Mouse (Mus musculus) forebrain, embryonic 13.5 days (tissue): ENCODE results near the gene Shroom1. TPM values are rescaled to one million over a fixed set of nuclear protein-coding genes. Genes with fewer than 3 reads are reported as not detected.

ENCODE experiments used
- ATAC-seq: fragments of 200-750 bp; cut with Nextera tagmentation; 2 replicates; pipeline ENCODE4 v1.8.0; 2017
- H3K27ac ChIP-seq: fragments of 300-500 bp; sonication (generic); 2 replicates; pipeline ENCODE4 v1.5.1; 2015; ENCODE audit warnings: inconsistent platforms, mild to moderate bottlenecking, moderate library complexity
- H3K27me3 ChIP-seq: fragments of 300-500 bp; sonication (generic); 2 replicates; pipeline ENCODE4 v1.6.1; 2015; ENCODE audit warnings: mild to moderate bottlenecking, inconsistent platforms
- H3K36me3 ChIP-seq: fragments of 300-500 bp; sonication (generic); 2 replicates; pipeline ENCODE4 v1.6.1; 2015; ENCODE audit warnings: mild to moderate bottlenecking, inconsistent platforms; ENCODE audit not compliant: poor library complexity, severe bottlenecking
- H3K4me1 ChIP-seq: fragments of 300-500 bp; sonication (generic); 2 replicates; pipeline ENCODE4 v1.6.1; 2015; ENCODE audit warnings: inconsistent platforms
- H3K4me2 ChIP-seq: fragments of 300-500 bp; sonication (generic); 2 replicates; pipeline ENCODE4 v1.6.1; 2015; ENCODE audit warnings: inconsistent platforms, mild to moderate bottlenecking, moderate library complexity
- H3K4me3 ChIP-seq: fragments of 300-500 bp; sonication (generic); 2 replicates; pipeline ENCODE4 v1.5.1; 2015; ENCODE audit warnings: mild to moderate bottlenecking, inconsistent platforms
- H3K9ac ChIP-seq: fragments of 300-500 bp; sonication (generic); 2 replicates; pipeline ENCODE4 v1.6.1; 2015; ENCODE audit warnings: mild to moderate bottlenecking, inconsistent platforms
- H3K9me3 ChIP-seq: fragments of 300-500 bp; sonication (generic); replicated peaks from 2 replicates; pipeline ENCODE4 v1.6.1; 2016; ENCODE audit warnings: inconsistent platforms
- WGBS: fragments of 180-500 bp; shearing (Covaris S2); methylation state at CpG from one replicate; pipeline ENCODE4 v1.1.7; 2015; 5-methylcytosine and 5-hydroxymethylcytosine counted together
- polyA plus RNA-seq: library from polyadenylated mRNA; unstranded; fragments of >200 nt; fragmentation: Nextera tagmentation; extraction: Ambion mirVana; gene quantifications from 2 replicates; pipeline ENCODE4 v1.2.1, GENCODE M21; 2015

Shroom1 gene
- polyA plus RNA-seq, 1 experiment from 2014 or later = 1.3 TPM

- no peak for ATAC-seq
Measured at GRCm38 (mm10) chr11:53450070-53450705, 6.8 kb upstream of the Shroom1 start.

GRCm38 (mm10) chr11:53451361-53451760, 5.6 kb upstream of the Shroom1 start:
- Histone ChIP-seq H3K4me2 (no peak overlapping the region), H3K4me3 (no peak overlapping the region), H3K36me3 (no peaks in the 10 kb centered on the region), H3K9me3 (no peaks in the 10 kb centered on the region), H3K9ac (no peak overlapping the region), H3K4me1 (no peaks in the 10 kb centered on the region), H3K27me3 (peaks cover 11% of the 10 kb centered on the region), H3K27ac (no peak overlapping the region)
- WGBS = 83% methylated on average over 2 of the region's 2 CpGs
- ATAC-seq = no peak

More at GRCm38 (mm10) chr11:53450070-53450705, 6.8 kb upstream of the Shroom1 start:
- no peak overlapping the region for H3K4me2 ChIP-seq
- H3K27me3 ChIP-seq = no peaks in the 10 kb centered on the region
- WGBS = 70% methylated on average over 15 of the region's 15 CpGs
- H3K9me3 ChIP-seq = no peaks in the 10 kb centered on the region
- no peak overlapping the region for H3K9ac ChIP-seq
- H3K27ac ChIP-seq = no peak overlapping the region
- no peaks in the 10 kb centered on the region for H3K4me1 ChIP-seq
- H3K36me3 ChIP-seq = no peaks in the 10 kb centered on the region
- H3K4me3 ChIP-seq = no peak overlapping the region

- Histone ChIP-seq H3K4me1 (peaks cover 5% of the 10 kb centered on the region), H3K4me2 (no peak overlapping the region), H3K9me3 (no peaks in the 10 kb centered on the region), H3K27me3 (peaks cover 20% of the 10 kb centered on the region), H3K36me3 (no peaks in the 10 kb centered on the region), H3K27ac (no peak overlapping the region), H3K4me3 (no peak overlapping the region), H3K9ac (no peak overlapping the region)
- no peak for ATAC-seq
- WGBS = 97% methylated on average over 9 of the region's 9 CpGs
Measured at GRCm38 (mm10) chr11:53452396-53452795, 4.6 kb upstream of the Shroom1 start.

- Histone ChIP-seq H3K9me3 (no peaks in the 10 kb centered on the region), H3K4me3 (no peak overlapping the region), H3K4me1 (peaks cover 6% of the 10 kb centered on the region), H3K27ac (no peak overlapping the region), H3K27me3 (peaks cover 27% of the 10 kb centered on the region), H3K36me3 (no peaks in the 10 kb centered on the region), H3K4me2 (no peak overlapping the region), H3K9ac (no peak overlapping the region)
- ATAC-seq = no peak
- 87% methylated on average over 5 of the region's 5 CpGs for WGBS
Measured at GRCm38 (mm10) chr11:53453031-53453430, 4.0 kb upstream of the Shroom1 start.

GRCm38 (mm10) chr11:53457372-53457954, 458 bp downstream of the Shroom1 start:
- peak overlapping the region; percentile 58 for H3K9ac ChIP-seq
- no peak overlapping the region for H3K27ac ChIP-seq
- 3% methylated on average over 29 of the region's 29 CpGs for WGBS
- H3K4me2 ChIP-seq = peak overlapping the region; percentile 75
- peak overlapping the region; percentile 46 for H3K4me3 ChIP-seq
- no peak for ATAC-seq
- no peaks in the 10 kb centered on the region for H3K36me3 ChIP-seq
- H3K4me1 ChIP-seq = peaks cover 6% of the 10 kb centered on the region
- peaks cover 59% of the 10 kb centered on the region for H3K27me3 ChIP-seq
- H3K9me3 ChIP-seq = no peaks in the 10 kb centered on the region

- Histone ChIP-seq H3K9ac (no peak overlapping the region), H3K9me3 (no peaks in the 10 kb centered on the region), H3K4me2 (no peak overlapping the region), H3K36me3 (no peaks in the 10 kb centered on the region), H3K4me3 (no peak overlapping the region), H3K4me1 (peaks cover 16% of the 10 kb centered on the region), H3K27ac (no peak overlapping the region), H3K27me3 (peaks cover 74% of the 10 kb centered on the region)
- WGBS = 67% methylated on average over 3 of the region's 3 CpGs
- ATAC-seq = no peak
Measured at GRCm38 (mm10) chr11:53458996-53459395, 2.0 kb downstream of the Shroom1 start.

- no peak overlapping the region for H3K4me3 ChIP-seq
- H3K27ac ChIP-seq = no peak overlapping the region
- no peak overlapping the region for H3K4me2 ChIP-seq
- H3K36me3 ChIP-seq = no peaks in the 10 kb centered on the region
- H3K27me3 ChIP-seq = peaks cover 86% of the 10 kb centered on the region
- H3K9ac ChIP-seq = no peak overlapping the region
- H3K4me1 ChIP-seq = peaks cover 17% of the 10 kb centered on the region
- 84% methylated on average over 3 of the region's 3 CpGs for WGBS
- no peak for ATAC-seq
- H3K9me3 ChIP-seq = no peaks in the 10 kb centered on the region
Measured at GRCm38 (mm10) chr11:53460192-53460591, 3.2 kb downstream of the Shroom1 start.

- H3K27ac ChIP-seq = no peak overlapping the region
Measured at GRCm38 (mm10) chr11:53461727-53462126, 4.7 kb downstream of the Shroom1 start.

GRCm38 (mm10) chr11:53463551-53464424, 6.8 kb downstream of the Shroom1 start:
- ATAC-seq = no peak
- Histone ChIP-seq H3K36me3 (no peaks in the 10 kb centered on the region), H3K4me1 (peaks cover 19% of the 10 kb centered on the region), H3K27me3 (peaks cover 78% of the 10 kb centered on the region), H3K9me3 (no peaks in the 10 kb centered on the region), H3K4me3 (peak overlapping the region; percentile 41), H3K4me2 (peak overlapping the region; percentile 85), H3K27ac (no peak overlapping the region), H3K9ac (peak overlapping the region; percentile 54; the same call in 1 of the 2 replicates)
- WGBS = 6% methylated on average over 53 of the region's 55 CpGs

More at GRCm38 (mm10) chr11:53461727-53462126, 4.7 kb downstream of the Shroom1 start:
- Histone ChIP-seq H3K4me3 (no peak overlapping the region), H3K9ac (no peak overlapping the region), H3K4me1 (peaks cover 23% of the 10 kb centered on the region), H3K9me3 (no peaks in the 10 kb centered on the region), H3K4me2 (no peak overlapping the region), H3K36me3 (no peaks in the 10 kb centered on the region), H3K27me3 (peaks cover 87% of the 10 kb centered on the region)
- ATAC-seq = no peak
- WGBS = 21% methylated on average over 5 of the region's 5 CpGs

- peak; percentile 43 for ATAC-seq
- Histone ChIP-seq H3K4me3 (peak overlapping the region; percentile 30), H3K9ac (peak overlapping the region; percentile 58), H3K9me3 (no peaks in the 10 kb centered on the region), H3K4me1 (peaks cover 35% of the 10 kb centered on the region), H3K27ac (no peak overlapping the region), H3K36me3 (no peaks in the 10 kb centered on the region), H3K27me3 (peaks cover 69% of the 10 kb centered on the region), H3K4me2 (peak overlapping the region; percentile 54)
- WGBS = 6% methylated on average over 40 of the region's 40 CpGs
Measured at GRCm38 (mm10) chr11:53466231-53466971, 9.4 kb downstream of the Shroom1 start.

- ATAC-seq = peak; percentile 20; the same call in 1 of the 2 replicates
- Histone ChIP-seq H3K9ac (0 out of 2 replicates have a peak overlapping the region, but pooled peaks have one; percentile 2), H3K4me3 (peak overlapping the region; percentile 17; the same call in 1 of the 2 replicates), H3K27ac (no peak overlapping the region), H3K36me3 (no peaks in the 10 kb centered on the region), H3K9me3 (no peaks in the 10 kb centered on the region), H3K4me1 (peaks cover 23% of the 10 kb centered on the region), H3K27me3 (peaks cover 48% of the 10 kb centered on the region), H3K4me2 (peak overlapping the region; percentile 60)
- 28% methylated on average over 16 of the region's 16 CpGs for WGBS
Measured at GRCm38 (mm10) chr11:53469294-53469967, 12.4 kb downstream of the Shroom1 start.
